25 mouse cellular contexts compared by ENCODE assay signal in genomic region chr16:32214156-32214555, GRCm38 (mm10). TPM values are rescaled to one million over a fixed set of nuclear protein-coding genes. Genes with fewer than 3 reads are reported as not detected.
A peak's percentile ranks its signal among the peaks of the same experiment; 100 is the strongest.
DNase-seq lines count a peak whose midpoint lies in the region; ATAC-seq and TF ChIP-seq lines count a peak whose summit lies in the region.
"Had no signal": no experiment of that assay in that cellular context is flagged by ENCODE, and none has a peak within 500 bp of the region (broad histone marks: within the 10 kb centered on the region; RNA-seq: fewer than 3 reads in every experiment).

No protein-coding gene starts in this region.

- DNase-seq in gastrocnemius, adult 2 months = peak; percentile 29
- no peak for DNase-seq in gastrocnemius, postnatal 14 days
- DNase-seq in left cerebral cortex, adult 2 months (ENCODE audit: extremely low spot score in 1 of 2, low spot score in 2 of 2) = no peak
- no peak for DNase-seq in left cerebral cortex, adult 9 months (ENCODE audit: low spot score in 2 of 2)
- DNase-seq: cerebellum, adult 11-12 months; cerebellum, adult 9-10 months; cerebellum, postnatal 25 days; kidney, adult 18-20 months had no signal

- no peak for ATAC-seq in heart, embryonic 13.5 days (ENCODE audit: extremely low read depth, insufficient number of reproducible peaks, low FRiP score, low TSS enrichment)
- no peak for ATAC-seq in heart, embryonic 11.5 days (replicated peaks; ENCODE audit: insufficient number of reproducible peaks, low FRiP score, low TSS enrichment)
- ATAC-seq in forebrain, embryonic 12.5 days (ENCODE audit: low FRiP score) = no peak
- ATAC-seq: forebrain, embryonic 16.5 days; intestine, embryonic 15.5 days had no signal

- no peaks in the 10 kb centered on the region for H3K27me3 ChIP-seq in heart, embryonic 13.5 days (replicated peaks)
- H3K27me3 ChIP-seq in heart, embryonic 11.5 days (ENCODE audit: control insufficient read depth, insufficient read depth, low read length) = no peaks in the 10 kb centered on the region
- H3K27me3 ChIP-seq in forebrain, embryonic 12.5 days = no peaks in the 10 kb centered on the region
- H3K27me3 ChIP-seq: embryonic facial prominence, embryonic 12.5 days; intestine, embryonic 15.5 days had no signal

- H3K4me1 ChIP-seq in heart, embryonic 13.5 days = peaks cover 7% of the 10 kb centered on the region; the same call in 1 of the 2 replicates
- no peaks in the 10 kb centered on the region for H3K4me1 ChIP-seq in heart, embryonic 11.5 days (ENCODE audit: control insufficient read depth, insufficient read depth, low read length)
- no peaks in the 10 kb centered on the region for H3K4me1 ChIP-seq in forebrain, embryonic 12.5 days
- H3K4me1 ChIP-seq: embryonic facial prominence, embryonic 12.5 days; hindbrain, embryonic 10.5 days; intestine, embryonic 15.5 days had no signal

- intact Hi-C loops in gastrocnemius, adult 2 months (cut with DNase I) = no loop called here
- intact Hi-C loops in gastrocnemius, postnatal 14 days (cut with DNase I; ENCODE audit: low total_unique reads) = no loop called here
- intact Hi-C loops in left cerebral cortex, adult 2 months (cut with DNase I) = no loop called here

- peak overlapping the region; percentile 24; the same call in 1 of the 2 replicates for H3K27ac ChIP-seq in gastrocnemius, adult 2 months
- 0 out of 2 replicates have a peak overlapping the region, but pooled peaks have one; percentile 36 for H3K27ac ChIP-seq in heart, embryonic 13.5 days (replicated peaks)
- no peak overlapping the region for H3K27ac ChIP-seq in heart, embryonic 11.5 days (ENCODE audit: low read depth, low read length)
- peak overlapping the region; percentile 32 for H3K27ac ChIP-seq in left cerebral cortex, adult 2 months
- H3K27ac ChIP-seq in forebrain, embryonic 12.5 days = no peak overlapping the region
- H3K27ac ChIP-seq: embryonic facial prominence, embryonic 12.5 days; hindbrain, embryonic 10.5 days; hindbrain, embryonic 14.5 days; intestine, embryonic 15.5 days had no signal

- H3K36me3 ChIP-seq in heart, embryonic 13.5 days = no peaks in the 10 kb centered on the region
- H3K36me3 ChIP-seq in heart, embryonic 11.5 days (ENCODE audit: control insufficient read depth, insufficient read depth, low read length) = no peaks in the 10 kb centered on the region
- H3K36me3 ChIP-seq in forebrain, embryonic 12.5 days (replicated peaks) = no peaks in the 10 kb centered on the region
- H3K36me3 ChIP-seq: embryonic facial prominence, embryonic 12.5 days; hindbrain, embryonic 10.5 days; intestine, embryonic 15.5 days had no signal

- no peak overlapping the region for H3K4me2 ChIP-seq in heart, embryonic 13.5 days
- no peak overlapping the region for H3K4me2 ChIP-seq in heart, embryonic 11.5 days
- H3K4me2 ChIP-seq in forebrain, embryonic 12.5 days = no peak overlapping the region
- H3K4me2 ChIP-seq: embryonic facial prominence, embryonic 12.5 days; hindbrain, embryonic 14.5 days; intestine, embryonic 15.5 days had no signal

- TF ChIP-seq CTCF in gastrocnemius, adult 2 months (IDR thresholded peaks at IDR 0.05) = no peak
- TF ChIP-seq CTCF in left cerebral cortex, adult 2 months (IDR thresholded peaks at IDR 0.05) = no peak

- no peak overlapping the region for H3K9ac ChIP-seq in heart, embryonic 13.5 days
- no peak overlapping the region for H3K9ac ChIP-seq in heart, embryonic 11.5 days (ENCODE audit: low read depth, low read length)
- H3K9ac ChIP-seq in forebrain, embryonic 12.5 days = no peak overlapping the region
- H3K9ac ChIP-seq: embryonic facial prominence, embryonic 12.5 days; hindbrain, embryonic 14.5 days; intestine, embryonic 15.5 days had no signal

- no peak overlapping the region for H3K4me3 ChIP-seq in gastrocnemius, adult 2 months
- no peak overlapping the region for H3K4me3 ChIP-seq in heart, embryonic 13.5 days
- H3K4me3 ChIP-seq in heart, embryonic 11.5 days (ENCODE audit: low read depth, low read length) = no peak overlapping the region
- H3K4me3 ChIP-seq in left cerebral cortex, adult 2 months = no peak overlapping the region
- H3K4me3 ChIP-seq in forebrain, embryonic 12.5 days (replicated peaks) = no peak overlapping the region
- H3K4me3 ChIP-seq: embryonic facial prominence, embryonic 12.5 days; hindbrain, embryonic 10.5 days; intestine, embryonic 15.5 days had no signal

- peaks cover 8% of the 10 kb centered on the region; the same call in 1 of the 2 replicates for H3K9me3 ChIP-seq in heart, embryonic 13.5 days
- H3K9me3 ChIP-seq in heart, embryonic 11.5 days (replicated peaks; ENCODE audit: control insufficient read depth, low read length) = peaks cover 4% of the 10 kb centered on the region; the same call in 1 of the 2 replicates
- H3K9me3 ChIP-seq in forebrain, embryonic 12.5 days = 0 out of 2 replicates have a peak, but pooled peaks cover 7% of the 10 kb centered on the region
- H3K9me3 ChIP-seq: intestine, embryonic 15.5 days had no signal

RNA-seq across cellular contexts. Expression of gene Fbxo45, which starts 32.8 kb away (rescaled TPM):
- 10 to 100 TPM; 15.1 to 16.6 TPM for total RNA-seq in gastrocnemius, adult 2 months (2021)
- 10 to 100 TPM in 1 of 2 experiments, 1 to 10 TPM in 1; 9.4 to 10.2 TPM for total RNA-seq in gastrocnemius, postnatal 14 days (2021)
- polyA plus RNA-seq in heart, embryonic 13.5 days (2015; fragmentation: Nextera tagmentation; extraction: Ambion mirVana) = 3.7 and 5.8 TPM in 2 replicates
- 11.2 and 12.4 TPM in 2 replicates for polyA plus RNA-seq in heart, embryonic 11.5 days (2014; fragmentation: Nextera tagmentation; extraction: Ambion mirVana)
- 10 to 100 TPM; 46.6 to 50.7 TPM for total RNA-seq in left cerebral cortex, adult 2 months (2021)
- polyA plus RNA-seq in forebrain, embryonic 12.5 days (2016; fragmentation: Nextera tagmentation; extraction: Ambion mirVana) = 14.3 and 25.8 TPM in 2 replicates

RNA-seq across cellular contexts. Expression of gene Wdr53, which starts 32.9 kb away (rescaled TPM):
- total RNA-seq in gastrocnemius, adult 2 months (2021) = 1 to 10 TPM; 6.2 to 7.8 TPM
- 1 to 10 TPM; 5.1 to 5.6 TPM for total RNA-seq in gastrocnemius, postnatal 14 days (2021)
- 8.4 and 11.0 TPM in 2 replicates for polyA plus RNA-seq in heart, embryonic 13.5 days (2015; fragmentation: Nextera tagmentation; extraction: Ambion mirVana)
- polyA plus RNA-seq in heart, embryonic 11.5 days (2014; fragmentation: Nextera tagmentation; extraction: Ambion mirVana) = 11.1 and 14.3 TPM in 2 replicates
- 10 to 100 TPM in 1 of 2 experiments, 1 to 10 TPM in 1; 9.3 to 12.0 TPM for total RNA-seq in left cerebral cortex, adult 2 months (2021)
- polyA plus RNA-seq in forebrain, embryonic 12.5 days (2016; fragmentation: Nextera tagmentation; extraction: Ambion mirVana) = 16.8 and 17.8 TPM in 2 replicates

RNA-seq across cellular contexts. Expression of gene Bex6, which starts 34.5 kb away (rescaled TPM):
- not detected for total RNA-seq in gastrocnemius, adult 2 months (2021)
- total RNA-seq in gastrocnemius, postnatal 14 days (2021) = not detected
- polyA plus RNA-seq in heart, embryonic 13.5 days (2015; fragmentation: Nextera tagmentation; extraction: Ambion mirVana) = not detected in 2 replicates
- polyA plus RNA-seq in heart, embryonic 11.5 days (2014; fragmentation: Nextera tagmentation; extraction: Ambion mirVana) = 0.42 TPM in 1 of 2 replicates, not detected in the other
- total RNA-seq in left cerebral cortex, adult 2 months (2021) = not detected
- polyA plus RNA-seq in forebrain, embryonic 12.5 days (2016; fragmentation: Nextera tagmentation; extraction: Ambion mirVana) = not detected in 2 replicates
- total RNA-seq: adrenal gland, postnatal 10 days; adrenal gland, postnatal 4 days; gastrocnemius, adult 8-10 months; gastrocnemius, postnatal 4 days; MEL had no signal
- polyA plus RNA-seq: C2C12; cortical plate, adult 2 months; forebrain, embryonic 16.5 days; heart, embryonic 14.5 days; hindbrain, embryonic 10.5 days; hindbrain, embryonic 14.5 days had no signal

RNA-seq across cellular contexts. Expression of gene Nrros, which starts 48.8 kb away (rescaled TPM):
- 1 to 10 TPM; 1.6 TPM for total RNA-seq in gastrocnemius, adult 2 months (2021)
- total RNA-seq in gastrocnemius, postnatal 14 days (2021) = 1 to 10 TPM; 5.3 to 5.6 TPM
- 5.9 and 8.3 TPM in 2 replicates for polyA plus RNA-seq in heart, embryonic 13.5 days (2015; fragmentation: Nextera tagmentation; extraction: Ambion mirVana)
- 5.9 and 6.6 TPM in 2 replicates for polyA plus RNA-seq in heart, embryonic 11.5 days (2014; fragmentation: Nextera tagmentation; extraction: Ambion mirVana)
- total RNA-seq in left cerebral cortex, adult 2 months (2021) = 1 to 10 TPM; 8.7 to 9.1 TPM
- polyA plus RNA-seq in forebrain, embryonic 12.5 days (2016; fragmentation: Nextera tagmentation; extraction: Ambion mirVana) = 6.8 and 7.4 TPM in 2 replicates
- polyA plus RNA-seq: C2C12 had no signal

RNA-seq across cellular contexts. Expression of gene Smco1, which starts 57.1 kb away (rescaled TPM):
- 10 to 100 TPM; 59.1 to 76.9 TPM for total RNA-seq in gastrocnemius, adult 2 months (2021)
- total RNA-seq in gastrocnemius, postnatal 14 days (2021) = 10 to 100 TPM; 24.5 to 42.0 TPM
- polyA plus RNA-seq in heart, embryonic 13.5 days (2015; fragmentation: Nextera tagmentation; extraction: Ambion mirVana) = 0.17 and 0.20 TPM in 2 replicates
- polyA plus RNA-seq in heart, embryonic 11.5 days (2014; fragmentation: Nextera tagmentation; extraction: Ambion mirVana) = not detected in 2 replicates
- total RNA-seq in left cerebral cortex, adult 2 months (2021) = under 1 TPM in 1 of 2 experiments, not detected in 1; 0.40 TPM
- not detected in 2 replicates for polyA plus RNA-seq in forebrain, embryonic 12.5 days (2016; fragmentation: Nextera tagmentation; extraction: Ambion mirVana)
- total RNA-seq: MEL had no signal
- polyA plus RNA-seq: C2C12; embryonic facial prominence, embryonic 12.5 days; forebrain, embryonic 11.5 days; forebrain, embryonic 16.5 days; intestine, embryonic 15.5 days had no signal

Comparison
In these comparisons a context has a peak if more than half of its experiments do, and no peak if none do; other contexts are left out.
1. H3K27ac ChIP-seq: peak in gastrocnemius, adult 2 months (single experiment), heart, embryonic 13.5 days (single experiment) and left cerebral cortex, adult 2 months (single experiment); none in heart, embryonic 11.5 days (single experiment) and forebrain, embryonic 12.5 days (single experiment).